Mouse (Mus musculus) adipose tissue, adult 10 weeks (tissue): ENCODE measurements around the gene Uts2b. TPM values are rescaled to one million over a fixed set of nuclear protein-coding genes. Genes with fewer than 3 reads are reported as not detected.

Experiments
- polyA plus RNA-seq: library from polyadenylated mRNA; stranded (reverse); fragments of 350-450 nt; fragmentation: Illumina TruSeq; extraction: RNeasy Lipid Tissue Mini Kit (QIAGEN cat#74804); gene quantifications from one replicate; pipeline ENCODE4 v1.2.3, GENCODE M21; 2014; ENCODE audit warnings: low read depth, low replicate concordance

Gene Uts2b
- polyA plus RNA-seq: not detected

GRCm38 (mm10) chr16:27370191-27370590, at the start of gene Uts2b:
Gene Uts2b, minus strand, starts transcription at chr16:27370239.

GRCm38 (mm10) chr16:27388761-27389451, 18.9 kb upstream of the Uts2b start, which contains the start of gene Ccdc50:
Gene Ccdc50, plus strand, starts transcription at chr16:27388869.

GRCm38 (mm10) chr16:27307189-27307588, 62.9 kb downstream of the Uts2b start, which contains the start of gene Ostn:
Gene Ostn, plus strand, starts transcription at chr16:27307489.

Other genes with a start within 250 kb of the Uts2b start
- gene Ostn, start 62.8 kb downstream of the Uts2b start, polyA plus RNA-seq: not detected
- gene Ccdc50, start 18.6 kb upstream of the Uts2b start, polyA plus RNA-seq: 37.9 TPM